Mouse (Mus musculus) Muller cell, postnatal 12 days (primary cell): ENCODE data around the gene Snx6.
"Not testable (repeated sequence)": the region's sequence is repeated elsewhere in the genome, so short reads cannot be mapped to it uniquely, and the experiment has no call there.

Experiments used
- DNase-seq: peaks from one replicate; pipeline ENCODE4 v3.0.0-alpha.2; 2015; ENCODE audit errors: inconsistent ontology term

Snx6 gene

DNA sequence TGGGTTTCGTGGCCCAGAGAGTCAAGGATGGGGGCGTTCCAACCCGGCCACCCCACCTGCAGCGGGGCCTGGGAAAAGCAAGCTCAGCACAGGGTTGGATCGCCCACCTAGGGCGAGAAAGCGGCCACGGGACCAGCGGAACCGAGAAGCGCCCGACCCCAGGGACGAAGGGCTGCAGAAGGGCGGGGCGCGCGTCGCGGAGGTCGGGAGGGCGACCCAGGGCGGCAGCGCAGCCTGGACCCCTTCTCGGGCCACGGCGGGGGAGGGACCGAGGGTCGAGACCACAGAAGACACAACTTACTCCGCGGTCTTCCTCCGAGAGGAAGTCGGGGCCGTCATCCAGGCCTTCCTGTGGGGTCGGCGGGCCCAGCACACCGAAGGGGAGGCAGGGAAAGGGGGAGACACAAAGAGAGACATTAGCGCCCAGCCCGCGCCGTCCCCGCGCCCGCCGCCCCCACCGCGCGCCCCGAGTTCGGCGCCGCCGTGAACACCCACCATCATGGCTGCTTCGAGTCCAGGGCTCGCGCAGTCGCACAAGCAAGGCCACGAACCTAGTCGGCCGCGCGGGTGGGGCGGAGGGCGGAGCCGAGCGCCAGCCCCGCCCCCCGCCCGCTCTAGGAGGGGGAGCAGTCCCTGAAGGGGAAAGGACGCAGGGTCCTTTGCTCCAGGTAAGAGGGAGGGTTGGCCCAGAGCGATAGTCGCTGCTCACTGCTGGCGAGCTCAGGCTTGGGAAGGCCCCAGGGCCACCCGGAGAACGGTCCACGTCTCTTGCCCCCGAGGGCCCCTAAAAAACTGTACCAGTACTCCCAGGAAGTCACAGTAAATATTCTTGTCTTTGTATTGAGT, at the start of gene Snx6:
Gene Snx6 (minus strand): TSS at position 551 of the 846 bp plus-strand sequence.
- DNase-seq, result peak; percentile 92

DNA sequence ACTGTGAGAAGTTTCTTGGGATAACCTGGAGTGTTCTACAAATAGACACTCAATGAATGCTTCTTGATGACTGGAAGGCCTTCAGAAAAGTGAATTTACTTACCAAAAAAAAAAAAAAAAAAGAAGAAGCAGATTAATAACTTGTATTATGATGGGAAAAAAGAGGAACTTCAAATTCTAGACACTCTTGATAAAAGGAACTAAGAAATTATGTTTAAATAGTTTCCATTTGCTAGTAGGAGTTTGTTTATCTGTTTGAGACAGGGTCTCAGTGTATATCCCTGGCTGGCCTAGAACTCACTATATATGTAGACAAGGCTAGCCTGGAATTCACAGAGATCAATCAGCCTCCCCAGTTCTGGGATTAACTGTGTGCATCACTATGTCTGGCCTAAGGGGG, 48.9 kb upstream of the Snx6 start:
- no peak for DNase-seq

GRCm38 (mm10) chr12:54841576-54841975, 46.1 kb upstream of the Snx6 start:
- DNase-seq, result no peak

DNA sequence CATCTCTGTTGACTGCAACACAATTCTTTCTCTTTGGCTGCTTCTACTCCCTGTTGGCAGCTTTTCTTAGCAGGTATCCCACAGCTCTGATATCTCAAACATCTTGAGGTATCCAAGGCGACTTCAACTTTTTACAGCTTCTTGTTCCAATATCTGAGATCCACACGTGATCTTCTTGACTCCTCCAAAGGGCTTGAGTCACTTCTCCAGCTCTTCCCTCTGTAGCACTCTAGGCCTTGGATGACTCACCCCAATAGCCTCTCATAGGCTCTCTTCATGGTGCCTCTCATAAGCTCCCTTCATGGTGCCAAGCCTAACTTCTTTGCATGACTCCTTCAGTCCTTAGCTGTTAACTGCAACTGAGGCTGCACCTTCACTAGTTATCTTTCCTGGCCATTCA, 44.3 kb upstream of the Snx6 start:
- DNase-seq, result no peak

DNA sequence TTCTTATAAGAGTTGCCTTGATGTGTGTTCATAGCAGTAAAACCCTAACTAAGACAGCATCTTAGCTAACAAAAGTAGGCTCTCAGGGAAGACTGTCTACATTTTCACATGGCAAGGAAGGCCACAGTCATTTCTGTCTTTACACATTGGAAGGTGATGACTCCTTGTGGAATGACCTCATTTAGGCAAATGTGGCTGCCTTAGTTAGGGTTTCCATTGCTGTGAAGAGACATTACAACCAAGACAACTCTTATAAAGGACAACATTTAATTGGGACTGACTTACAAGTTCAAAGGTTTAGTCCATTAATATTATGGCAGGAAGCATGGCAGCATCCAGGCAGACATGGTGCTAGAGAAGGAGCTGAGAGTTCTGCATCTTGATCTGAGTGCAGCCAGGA, 43.4 kb upstream of the Snx6 start:
- DNase-seq, result no peak

DNA sequence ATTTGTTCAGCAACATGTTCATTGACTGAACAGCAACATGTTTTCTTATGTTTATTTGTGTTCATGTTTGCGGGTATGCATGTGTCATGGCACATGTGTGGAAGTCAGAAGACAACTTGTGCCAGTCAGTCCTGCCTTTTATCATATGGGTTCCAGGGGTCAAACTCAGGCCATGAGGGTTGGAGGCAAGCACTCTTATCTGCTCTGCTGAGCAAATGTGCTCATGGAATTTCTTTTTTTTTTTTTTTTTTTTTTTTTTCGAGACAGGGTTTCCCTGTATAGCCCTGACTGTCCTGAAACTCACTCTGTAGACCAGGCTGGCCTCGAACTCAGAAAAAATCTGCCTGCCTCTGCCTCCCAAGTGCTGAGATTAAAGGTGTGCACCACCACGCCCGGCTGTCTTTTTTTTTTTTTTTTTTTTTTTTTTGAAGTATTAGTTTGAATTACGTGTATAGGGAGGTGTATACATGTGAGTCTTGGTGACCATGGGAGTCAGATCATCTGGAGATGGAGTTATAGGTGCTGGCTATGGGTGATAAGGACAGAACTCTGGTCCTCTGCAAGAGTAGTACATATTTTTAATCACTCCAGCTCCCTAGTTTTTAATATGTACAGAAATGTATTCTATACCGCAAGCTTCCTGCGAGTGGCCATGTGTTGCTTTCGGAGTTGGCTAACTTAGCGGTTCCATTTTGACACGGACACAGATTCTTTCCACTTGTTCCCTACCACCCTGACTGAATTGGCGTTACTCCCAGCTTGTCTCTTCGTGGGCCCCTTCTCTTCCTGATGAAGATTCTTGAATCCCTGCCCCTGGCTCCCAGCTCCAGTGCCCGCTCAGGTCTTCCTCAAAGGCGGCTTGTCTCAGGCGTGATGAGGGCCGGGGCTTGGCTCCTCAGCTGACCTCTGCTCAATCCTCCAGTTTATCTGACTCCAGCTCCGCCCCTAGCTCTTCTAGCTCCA, 40.4 kb upstream of the Snx6 start:
- DNase-seq, result peak; percentile 50

DNA sequence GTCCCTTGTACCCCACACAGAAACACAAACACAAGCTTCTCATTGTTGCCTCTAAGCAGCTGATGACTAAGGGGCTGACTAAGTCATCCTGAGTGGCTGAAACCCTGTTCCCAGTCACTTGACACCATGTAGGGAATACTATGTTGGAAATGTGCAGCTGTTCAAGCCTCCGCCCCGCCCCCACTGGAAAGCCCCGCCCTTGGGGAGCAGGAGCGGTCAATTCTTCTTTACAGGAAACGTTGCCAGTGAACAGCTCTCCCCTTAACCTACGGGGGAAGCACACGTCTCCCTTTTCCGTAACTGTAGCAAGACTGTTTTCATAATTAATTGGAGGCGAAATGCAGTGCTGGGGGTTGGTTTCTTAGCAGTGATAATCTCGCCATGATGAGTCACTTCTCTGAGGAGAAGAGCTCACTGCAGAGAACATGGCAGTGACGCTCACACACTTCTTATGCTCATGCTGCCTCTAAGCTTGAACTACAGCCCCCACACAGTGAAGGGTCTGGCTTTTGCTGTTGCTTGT, 39.5 kb upstream of the Snx6 start:
- peak; percentile 98 for DNase-seq

- peak; percentile 37 for DNase-seq
These were observed 38.4 kb upstream of the Snx6 start for GRCm38 (mm10) chr12:54833856-54834399.

DNA sequence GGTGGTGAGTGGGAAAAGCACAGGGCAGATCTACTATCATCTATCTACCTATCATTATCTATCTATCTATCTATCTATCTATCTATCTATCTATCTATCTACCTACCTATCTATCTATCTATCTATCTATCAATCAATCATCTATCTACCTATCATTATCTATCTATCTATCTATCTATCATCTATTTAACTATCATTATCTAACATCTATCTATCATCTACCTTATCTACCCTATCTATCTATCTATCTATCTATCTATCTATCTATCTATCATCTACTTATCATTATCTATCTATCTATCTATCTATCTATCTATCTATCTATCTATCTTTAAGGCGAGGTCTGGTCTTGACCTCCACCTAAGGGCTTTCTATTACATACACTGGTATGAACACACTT, 36.4 kb upstream of the Snx6 start:
- DNase-seq, result not testable (repeated sequence)

DNA sequence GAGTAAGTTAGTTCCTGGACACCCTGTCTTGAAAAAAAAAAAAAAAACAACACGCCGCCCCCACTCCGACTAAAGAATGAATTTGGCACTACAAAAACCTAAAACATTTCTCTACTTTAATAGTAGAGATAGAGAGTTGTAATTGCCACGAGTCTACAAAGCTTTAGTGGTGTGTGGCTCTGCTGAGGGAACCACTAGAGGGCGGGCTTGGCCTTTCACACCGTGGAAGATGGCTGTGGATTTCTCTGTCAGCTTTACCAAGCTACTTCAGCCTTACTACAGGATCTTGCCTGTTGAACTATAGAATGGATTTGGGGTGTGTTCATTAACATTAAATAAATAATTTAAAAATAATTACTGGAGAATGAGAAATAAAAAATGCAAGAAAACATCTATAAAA, 35.1 kb upstream of the Snx6 start:
- DNase-seq, result peak; percentile 64

GRCm38 (mm10) chr12:54829876-54830275, 34.4 kb upstream of the Snx6 start:
- no peak for DNase-seq

DNA sequence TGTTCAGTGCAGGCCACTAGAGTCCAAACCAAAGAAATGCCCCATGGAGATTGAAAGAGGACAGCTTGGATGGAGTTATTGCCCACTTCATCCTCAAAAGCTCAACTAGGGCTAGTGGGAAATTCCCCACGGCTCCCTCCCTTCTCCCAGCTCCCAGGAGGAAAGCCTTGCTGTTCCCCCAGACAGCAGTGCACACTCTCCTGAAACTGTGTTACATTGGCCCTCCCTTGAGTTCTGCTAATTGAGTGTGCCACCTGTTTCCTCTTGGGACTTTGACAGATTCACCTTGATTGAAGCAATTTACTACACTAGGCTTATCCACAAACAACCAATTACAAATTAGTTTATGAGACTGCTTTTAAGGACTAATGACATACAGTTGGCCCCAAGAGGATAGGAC, 32.5 kb upstream of the Snx6 start:
- no peak for DNase-seq

DNA sequence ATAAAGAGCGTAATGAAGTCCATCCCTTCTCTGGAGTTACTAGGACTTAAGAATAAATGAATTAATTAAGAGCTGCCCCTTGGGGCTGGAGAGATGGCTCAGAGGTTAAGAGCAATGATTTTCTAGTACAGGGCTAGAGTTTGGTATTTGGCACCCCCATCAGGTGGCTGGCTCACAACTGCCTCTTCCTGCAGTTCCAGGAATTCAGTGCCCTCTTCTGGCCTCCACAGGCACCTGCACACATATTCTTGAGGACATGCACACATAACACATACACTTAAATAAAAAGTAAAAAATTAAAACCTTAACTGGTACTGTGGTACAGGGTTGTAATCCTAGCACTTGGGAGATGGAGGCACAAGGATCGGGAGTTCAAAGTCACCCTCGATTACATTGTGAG, 29.7 kb upstream of the Snx6 start:
- no peak for DNase-seq

- no peak for DNase-seq
These were observed 27.4 kb upstream of the Snx6 start for GRCm38 (mm10) chr12:54822836-54823426.

GRCm38 (mm10) chr12:54820684-54821161, 25.2 kb upstream of the Snx6 start:
- DNase-seq, result no peak

GRCm38 (mm10) chr12:54819181-54819935, 23.9 kb upstream of the Snx6 start:
- DNase-seq, result no peak

DNA sequence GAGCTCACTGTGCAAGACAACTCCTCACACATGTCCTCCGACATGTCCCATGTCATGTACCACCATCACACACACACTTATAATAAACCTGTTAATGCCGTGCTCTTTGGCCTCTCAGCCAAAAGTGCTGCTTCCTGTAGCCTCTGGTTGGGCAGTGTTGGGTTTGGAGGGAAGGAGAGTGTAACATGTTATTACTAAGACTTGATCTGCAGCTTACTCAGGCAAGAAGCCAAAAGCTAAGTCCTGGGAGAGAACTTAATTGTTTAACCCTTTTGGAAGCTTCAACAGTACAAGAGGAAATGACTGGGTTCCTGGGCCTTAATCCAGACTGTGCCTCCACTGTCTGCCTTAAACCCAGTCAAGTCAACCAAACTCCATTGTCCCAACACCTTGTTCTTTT, 14.6 kb upstream of the Snx6 start:
- no peak for DNase-seq

DNA sequence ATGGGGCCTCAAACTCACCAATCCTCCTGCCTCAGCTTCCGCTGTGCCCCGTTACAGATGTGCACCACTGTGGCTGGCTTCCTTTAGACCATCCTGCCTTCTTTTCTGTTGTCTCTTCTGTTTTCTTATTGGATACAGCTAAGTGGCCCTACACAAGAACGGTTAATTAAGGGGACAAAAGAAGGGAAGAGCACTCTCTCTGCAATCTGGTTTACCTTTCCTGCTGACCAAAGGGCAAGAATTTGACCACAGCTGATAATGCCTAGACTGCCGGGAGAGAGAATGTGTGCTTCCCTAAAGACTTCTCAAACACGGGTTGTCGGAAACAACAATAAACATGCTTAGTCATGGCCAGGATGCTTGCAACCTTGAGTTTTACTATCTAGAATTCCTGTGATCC, 12.0 kb upstream of the Snx6 start:
- no peak for DNase-seq

- no peak for DNase-seq
These were observed 10.6 kb upstream of the Snx6 start for GRCm38 (mm10) chr12:54806131-54806530.

- no peak for DNase-seq
These were observed 9.9 kb upstream of the Snx6 start for GRCm38 (mm10) chr12:54805254-54806002.
